Mouse (Mus musculus) yolk sac, embryonic 10.5 days (tissue): Measurements from ENCODE around the gene Elp4.

ENCODE experiments used
- DNase-seq: peaks from one replicate; pipeline ENCODE4 v3.0.0-alpha.2; 2017; ENCODE audit warnings: low spot score

The Elp4 gene

DNA sequence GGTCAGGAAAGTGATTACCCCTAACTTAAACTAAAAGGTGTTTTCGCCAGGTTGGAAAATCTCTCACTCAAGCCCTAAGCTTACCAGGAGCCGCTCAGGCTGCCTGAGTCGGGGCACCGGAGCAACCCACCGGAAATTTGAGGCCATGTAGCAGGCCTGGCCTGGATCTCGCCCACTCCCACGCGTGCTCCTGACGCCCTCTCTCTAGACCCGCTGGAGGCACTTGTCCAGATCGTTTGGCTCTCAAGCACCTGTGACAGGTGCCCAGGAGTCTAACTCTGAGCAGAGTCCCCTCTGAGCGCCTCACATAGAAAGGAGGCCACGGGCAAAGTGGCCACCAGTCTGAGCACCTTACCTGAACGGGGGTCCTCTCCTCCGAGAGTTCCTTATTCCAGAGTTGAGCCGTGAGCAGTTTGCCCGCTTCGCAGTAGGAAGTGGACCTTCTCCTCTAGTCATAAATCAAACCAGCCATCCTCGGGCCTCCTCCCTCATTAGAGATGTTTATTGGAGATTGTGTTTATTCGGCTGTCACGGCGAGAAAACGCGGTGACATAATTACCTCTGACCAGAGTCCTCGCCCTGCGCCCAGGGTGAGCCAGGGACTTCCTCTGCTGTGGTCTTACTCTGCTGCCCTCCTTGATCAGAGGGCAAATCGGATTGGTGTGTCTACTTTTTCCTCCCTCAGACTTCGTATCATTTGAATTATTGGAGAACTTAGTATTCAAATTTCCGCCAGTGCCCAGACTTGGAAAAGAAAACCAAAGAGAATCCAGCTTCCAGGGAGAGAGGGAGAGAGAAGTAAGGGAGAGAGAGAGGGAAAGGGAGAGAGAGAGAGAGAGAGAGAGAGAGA, 234.3 kb downstream of the Elp4 start:
- DNase-seq, result peak; percentile 2

DNA sequence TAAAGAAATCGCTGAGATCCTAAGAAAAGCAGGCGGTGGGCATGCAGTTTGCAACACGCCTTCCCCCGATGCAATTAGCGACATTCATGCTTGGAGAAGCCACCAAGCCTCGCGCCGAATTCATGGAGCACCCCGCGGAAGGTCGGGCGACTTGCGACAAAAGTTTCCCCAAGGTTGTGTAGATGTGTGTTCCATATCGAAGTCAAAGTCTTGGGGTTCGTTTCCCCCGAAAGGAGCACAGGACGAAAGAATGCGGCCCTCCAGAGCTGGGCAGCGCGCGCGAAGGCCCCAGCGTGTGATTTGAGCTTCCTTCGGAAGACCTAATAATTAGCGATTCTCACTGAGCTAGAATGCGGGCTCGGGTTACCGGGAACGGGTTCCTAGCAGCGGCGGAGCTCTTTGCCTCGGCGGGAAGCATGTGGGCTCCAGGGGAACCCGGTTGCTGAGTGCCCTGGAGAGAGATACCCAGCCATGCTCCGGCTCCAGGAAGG, 234.9 kb downstream of the Elp4 start:
- DNase-seq, result peak; percentile 2

DNA sequence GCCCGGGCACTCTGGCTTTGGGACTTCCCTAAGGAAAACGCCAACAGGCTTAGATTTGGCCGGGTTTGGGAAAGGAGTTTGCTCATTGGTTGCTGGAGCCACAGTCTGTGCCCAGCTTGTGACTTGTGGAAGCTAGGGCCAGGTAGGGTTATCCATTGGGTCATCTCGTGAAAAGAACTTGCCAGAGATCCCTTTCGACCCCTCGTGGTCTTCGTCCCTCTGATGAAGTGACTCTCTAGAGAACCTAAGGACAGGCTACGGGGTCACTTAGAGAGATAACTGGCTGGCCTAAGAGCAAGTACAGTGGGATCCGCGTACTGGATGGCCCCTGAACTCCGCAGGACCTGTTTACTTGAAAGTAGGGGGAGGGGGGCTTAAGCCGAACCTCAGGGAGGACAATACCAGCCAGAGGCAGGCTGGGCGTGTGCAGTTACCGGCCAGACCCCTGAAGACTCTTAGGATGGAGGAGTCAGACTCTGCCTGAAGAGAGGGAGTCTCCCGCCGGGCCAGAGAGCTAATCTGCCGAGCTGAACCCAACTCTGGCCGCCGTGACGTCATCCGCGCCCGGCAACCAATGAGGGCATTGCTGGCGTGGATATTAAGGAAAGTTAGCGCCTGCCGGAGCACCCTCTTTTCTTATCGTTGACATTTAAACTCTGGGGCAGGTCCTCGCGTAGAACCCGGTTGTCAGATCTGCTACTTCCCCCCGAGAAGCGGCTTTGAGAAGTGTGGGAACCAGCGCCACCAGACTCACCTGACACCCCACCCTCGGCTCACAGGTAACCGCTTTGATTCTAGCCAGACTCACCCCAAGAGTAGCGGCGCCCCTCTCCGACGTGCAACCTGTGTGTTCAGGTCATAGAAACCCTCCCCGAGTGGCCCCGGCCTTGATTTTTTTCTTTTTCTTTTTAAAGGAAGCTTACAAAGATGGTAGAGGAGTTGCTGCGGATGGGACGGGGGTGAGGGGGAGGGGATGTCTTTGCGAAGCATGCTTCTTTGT, 235.8 kb downstream of the Elp4 start, which contains the start of gene Pax6:
Gene Pax6 (plus strand): TSS at position 630 of the 1,000 bp plus-strand sequence.
- DNase-seq, result peak; percentile 1

DNA sequence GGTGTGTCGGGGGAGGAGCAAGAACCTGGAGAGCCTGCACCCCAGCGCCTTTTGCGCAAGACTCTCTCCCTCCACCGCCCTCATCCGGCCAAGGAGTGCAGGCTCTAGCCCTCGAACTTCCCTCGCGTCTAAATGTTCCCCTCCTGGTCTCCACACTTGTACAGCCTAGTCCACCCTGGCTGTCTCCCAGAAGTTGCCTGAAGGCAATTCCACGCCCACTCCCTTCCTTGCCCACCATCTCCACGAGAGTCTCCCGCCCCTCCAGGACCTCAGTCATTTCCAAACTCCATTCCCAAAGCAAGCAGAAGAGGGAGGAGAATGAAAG, 236.8 kb downstream of the Elp4 start:
- DNase-seq, result peak; percentile 13

DNA sequence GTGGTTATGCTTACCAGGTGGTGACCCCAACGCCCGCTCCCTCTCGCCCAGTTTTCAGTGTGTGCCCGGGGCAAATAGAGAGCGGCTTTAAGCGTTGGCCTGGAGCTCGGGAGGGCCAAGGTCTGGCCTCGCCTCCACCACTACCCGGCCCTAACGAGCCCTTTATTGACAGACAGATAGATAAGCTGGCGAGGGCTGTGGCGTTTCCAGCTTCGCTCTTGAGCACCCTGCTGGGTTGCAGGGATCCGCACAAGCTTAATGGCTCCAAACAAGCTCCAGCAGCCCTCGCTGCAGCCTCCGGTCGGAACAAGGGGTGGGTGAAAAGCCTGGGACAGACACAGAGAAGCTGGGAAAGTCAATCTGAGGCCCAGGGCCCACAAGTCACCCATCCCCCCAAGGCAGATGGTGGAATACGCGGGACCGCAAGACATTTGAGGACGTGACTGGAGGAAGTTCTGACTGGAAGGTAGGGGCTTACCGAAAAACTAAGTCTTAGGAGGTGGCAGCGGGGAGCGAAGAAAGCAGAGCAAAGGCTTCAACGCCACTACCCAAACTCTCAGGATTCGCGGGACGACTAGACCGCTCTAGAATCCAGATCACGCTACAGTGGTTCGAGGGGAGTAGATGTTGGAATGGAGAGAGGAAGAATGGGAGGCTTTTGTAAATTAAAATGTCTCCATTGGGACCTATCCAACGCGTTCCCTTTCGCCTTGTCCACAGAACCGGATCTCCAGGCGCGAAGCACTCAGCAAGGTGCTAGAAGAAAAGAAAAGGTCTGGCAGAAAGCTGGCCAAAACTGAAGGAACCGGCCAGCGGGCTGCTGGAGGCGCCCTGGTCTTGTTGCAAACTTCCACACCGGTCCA, 237.4 kb downstream of the Elp4 start:
- DNase-seq, result peak; percentile 5

DNA sequence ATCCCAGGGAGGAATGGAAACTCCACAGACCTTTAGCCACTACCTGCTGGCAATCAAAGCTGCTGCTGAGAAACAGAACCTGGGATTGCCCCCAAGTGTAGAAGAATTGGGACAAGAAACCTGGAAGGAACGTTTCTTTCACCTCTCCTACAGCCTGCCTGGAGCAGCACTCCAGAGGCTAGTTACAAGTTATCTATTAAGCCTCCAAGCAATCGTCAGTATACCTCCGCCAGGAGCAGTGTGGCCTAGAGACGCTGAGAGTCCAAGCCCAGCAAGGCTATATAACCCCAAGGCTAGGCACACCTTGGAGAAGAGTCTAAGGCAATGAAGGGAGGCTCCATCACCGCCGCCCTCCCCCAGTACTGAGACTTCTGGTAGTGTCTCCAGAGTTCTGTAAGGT, 238.0 kb downstream of the Elp4 start:
- peak; percentile 2 for DNase-seq

DNA sequence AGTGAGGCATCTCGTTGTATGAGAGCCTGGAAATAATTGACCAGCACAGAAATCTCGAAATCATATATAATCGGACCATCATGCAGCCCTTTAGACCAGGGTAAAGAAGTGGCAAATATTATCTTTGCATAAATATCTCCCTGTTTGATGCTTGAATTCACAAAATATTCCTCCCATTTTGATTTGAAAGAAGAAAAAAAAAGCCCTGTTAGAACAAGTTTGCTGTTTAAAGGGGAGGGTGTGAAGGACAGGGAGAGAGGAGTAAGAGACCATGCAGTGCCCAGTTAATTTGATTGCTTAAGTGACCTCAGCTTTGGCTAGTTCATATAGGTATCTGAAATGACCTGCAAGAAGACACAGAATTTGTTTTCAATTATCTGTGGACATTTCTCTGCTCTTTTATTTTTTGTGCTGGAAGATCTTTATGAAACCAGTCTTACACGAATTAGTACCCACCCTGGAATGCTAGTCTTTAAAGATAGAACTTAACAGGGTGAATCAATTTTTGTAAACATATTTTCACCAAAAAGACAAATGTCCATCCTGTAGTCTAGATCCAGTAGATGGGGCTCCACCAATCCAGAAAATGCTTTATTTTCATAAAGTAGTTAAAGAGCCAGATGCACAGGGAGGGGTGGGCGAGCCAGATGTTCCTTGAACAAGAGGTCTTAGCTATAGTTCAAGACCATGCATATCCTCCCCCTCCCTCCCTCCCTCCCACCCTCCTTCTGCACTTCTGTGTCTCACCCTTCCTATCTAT, 238.7 kb downstream of the Elp4 start:
- DNase-seq, result no peak

DNA sequence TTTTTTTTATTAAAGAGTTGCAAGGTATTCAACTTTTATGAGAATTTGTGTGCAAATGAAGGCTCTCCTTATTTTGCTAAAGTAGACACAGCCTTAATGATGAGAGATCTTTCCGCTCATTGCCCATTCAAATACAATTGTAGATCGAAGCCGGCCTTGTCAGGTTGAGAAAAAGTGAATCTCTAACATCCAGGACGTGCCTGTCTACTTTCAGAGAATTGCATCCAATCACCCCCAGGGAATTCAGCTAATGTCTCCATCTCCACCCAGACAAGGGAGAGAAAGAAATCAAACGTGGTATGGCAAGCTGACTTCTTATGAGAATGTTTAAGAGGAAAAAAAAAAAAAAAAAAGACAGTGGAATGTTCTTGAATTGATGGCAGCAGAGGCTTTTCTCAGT, 239.4 kb downstream of the Elp4 start:
- DNase-seq, result no peak

DNA sequence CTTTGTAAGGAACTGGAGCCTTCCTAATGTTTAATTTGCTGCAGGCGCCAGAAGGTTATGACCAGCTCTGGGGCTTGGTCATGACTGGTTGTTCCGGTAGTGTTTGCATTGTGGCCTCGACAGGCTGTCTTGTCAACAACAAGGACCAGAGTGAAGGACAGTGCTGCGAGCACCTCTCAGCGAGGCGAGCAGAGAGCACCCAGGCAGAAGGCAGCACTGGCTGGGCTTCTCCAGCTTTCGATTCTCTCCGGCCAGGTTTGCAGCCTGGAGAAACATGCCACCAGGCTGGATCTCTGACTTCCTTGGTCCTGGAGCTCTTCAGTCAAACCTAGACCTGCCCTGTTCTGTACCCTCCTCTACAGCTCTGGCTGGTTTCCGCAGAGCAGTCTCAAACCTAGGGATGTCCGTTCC, 241.3 kb downstream of the Elp4 start:
- DNase-seq, result no peak

DNA sequence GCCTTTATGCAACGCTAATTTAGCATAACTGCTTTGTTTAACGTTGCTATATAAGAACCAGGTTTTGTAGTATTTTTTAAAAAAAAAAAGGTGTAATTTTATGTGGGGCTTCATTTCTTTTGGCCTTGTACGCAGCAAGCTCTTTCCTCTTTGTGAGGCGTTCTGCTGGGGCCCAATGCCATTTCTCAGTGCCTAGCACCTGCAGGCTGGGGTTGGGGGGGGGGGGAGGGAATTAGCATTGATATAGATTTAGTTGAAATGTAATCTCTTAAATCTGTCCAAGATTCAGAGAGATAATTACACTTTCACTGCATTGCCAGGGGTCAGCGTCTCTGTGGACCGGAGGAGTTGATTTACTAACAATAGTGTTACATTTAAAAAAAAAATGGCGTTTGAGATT, 241.8 kb downstream of the Elp4 start:
- no peak for DNase-seq

DNA sequence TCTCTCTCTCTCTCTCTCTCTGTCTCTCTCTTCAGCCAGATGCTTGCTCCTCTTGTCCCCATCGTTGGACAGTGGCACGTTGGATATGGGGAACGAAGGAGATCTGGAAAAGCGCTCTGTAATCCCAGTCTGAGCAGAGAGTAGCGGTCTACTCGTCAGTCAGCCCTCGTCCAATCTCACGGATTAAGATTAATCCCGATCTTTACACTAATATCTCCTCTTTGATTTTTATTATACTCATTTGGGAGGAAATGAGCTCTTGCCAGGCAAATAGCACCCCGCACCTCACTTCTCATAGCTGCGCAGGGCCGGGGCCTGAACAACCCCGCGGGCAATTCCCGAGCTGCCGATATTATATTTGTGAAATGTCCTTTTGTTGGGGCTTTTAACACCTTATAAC, 242.2 kb downstream of the Elp4 start:
- DNase-seq, result no peak

DNA sequence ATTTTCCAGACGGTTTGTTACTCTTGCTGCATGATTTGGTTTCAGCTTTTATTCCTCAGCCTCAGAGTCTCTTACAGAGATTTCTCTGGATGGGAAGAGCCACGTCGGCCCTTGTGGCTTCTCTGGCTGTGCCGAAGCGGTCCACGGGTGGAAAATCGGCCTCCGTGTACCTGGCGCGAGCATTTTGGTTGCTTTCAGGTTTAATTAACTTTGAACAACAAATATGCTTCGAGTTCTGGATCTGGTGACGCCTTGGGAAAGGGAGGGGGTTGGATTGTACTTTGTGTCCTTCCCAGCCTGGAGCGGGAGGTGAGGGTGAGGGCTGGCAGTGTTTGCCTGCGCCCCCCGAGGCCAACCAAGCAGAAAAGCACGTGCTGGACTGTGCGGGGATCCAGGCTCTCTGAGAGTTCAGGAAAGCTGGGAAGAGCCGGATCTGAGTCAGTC, 242.7 kb downstream of the Elp4 start:
- no peak for DNase-seq

DNA sequence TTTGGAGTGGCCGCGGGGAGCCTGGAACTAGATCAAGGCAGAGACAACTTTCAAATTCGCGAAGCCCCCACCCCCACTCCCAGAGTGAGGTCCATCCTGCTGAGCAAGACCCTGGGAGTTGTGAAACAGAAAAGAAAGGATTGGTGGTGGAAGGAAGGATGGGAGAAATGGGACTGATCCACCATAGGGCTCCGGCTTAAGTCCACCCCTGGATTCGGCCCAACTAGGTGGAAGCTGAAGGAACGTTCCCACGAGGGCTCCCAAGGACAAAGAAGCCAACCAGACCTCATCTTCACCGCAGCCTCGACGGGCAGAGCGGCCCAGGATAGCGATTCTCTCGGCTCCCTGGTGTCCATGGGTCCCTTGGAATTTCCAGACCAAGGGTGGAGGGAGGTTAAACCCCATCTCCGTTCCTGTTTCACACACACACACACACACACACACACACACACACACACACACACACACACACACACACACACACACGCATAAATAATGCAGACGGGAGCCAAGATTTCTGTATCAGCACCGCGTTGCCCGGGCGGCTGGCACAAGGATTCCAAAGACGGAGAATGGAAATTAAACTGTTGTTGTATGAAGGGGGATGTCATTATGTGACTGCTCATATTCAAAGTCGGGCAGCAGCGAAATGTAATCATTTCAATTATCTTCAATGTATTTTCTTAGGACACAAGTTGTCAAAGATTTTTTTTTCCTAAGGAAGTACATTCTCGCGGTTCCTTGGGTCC, 243.3 kb downstream of the Elp4 start:
- DNase-seq, result no peak

DNA sequence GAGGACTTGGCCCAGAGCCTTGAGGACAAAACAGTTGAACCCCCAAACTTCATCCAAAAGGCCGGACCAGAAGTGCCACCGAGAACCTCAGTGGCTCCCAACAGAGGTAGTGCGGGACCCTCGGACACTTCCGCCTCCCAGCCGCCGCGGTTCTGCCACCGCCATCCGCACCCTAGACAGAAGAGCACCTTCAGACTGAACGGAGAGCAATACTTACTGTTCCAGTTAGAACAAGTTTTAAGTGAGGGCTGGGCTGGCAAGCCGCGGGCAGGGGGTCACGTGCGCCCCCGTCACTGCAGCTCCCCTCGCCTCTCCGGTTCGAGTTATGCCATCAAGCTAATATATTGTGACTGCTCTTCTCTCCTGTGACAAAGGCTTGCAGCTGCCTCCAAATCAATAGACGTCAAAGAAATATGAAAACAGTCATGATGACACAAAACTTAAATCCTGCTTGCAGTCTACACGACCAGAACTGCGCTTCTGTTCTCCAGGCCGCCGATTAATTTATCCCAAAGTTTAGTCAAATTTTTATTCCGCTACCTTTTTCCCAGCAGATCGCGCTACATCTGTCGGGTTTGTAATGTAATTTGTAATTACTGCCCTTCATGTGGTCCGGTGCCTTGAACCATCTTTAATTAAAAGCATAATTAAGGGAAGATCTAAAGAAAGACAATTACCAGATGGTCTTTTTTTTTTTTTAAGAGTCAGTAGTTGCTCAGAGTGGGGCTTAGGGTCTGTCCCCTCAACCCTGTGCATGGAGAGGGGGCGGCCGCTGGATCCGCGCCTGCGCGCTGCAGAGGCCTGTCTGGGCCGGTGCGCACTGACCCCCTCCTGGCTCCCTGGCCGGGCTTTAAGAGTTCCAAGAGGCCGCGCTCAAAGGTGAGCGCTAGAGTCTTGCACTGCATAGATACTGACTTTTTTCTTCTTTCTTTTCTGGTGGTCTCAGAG, 244.2 kb downstream of the Elp4 start:
- DNase-seq, result no peak

DNA sequence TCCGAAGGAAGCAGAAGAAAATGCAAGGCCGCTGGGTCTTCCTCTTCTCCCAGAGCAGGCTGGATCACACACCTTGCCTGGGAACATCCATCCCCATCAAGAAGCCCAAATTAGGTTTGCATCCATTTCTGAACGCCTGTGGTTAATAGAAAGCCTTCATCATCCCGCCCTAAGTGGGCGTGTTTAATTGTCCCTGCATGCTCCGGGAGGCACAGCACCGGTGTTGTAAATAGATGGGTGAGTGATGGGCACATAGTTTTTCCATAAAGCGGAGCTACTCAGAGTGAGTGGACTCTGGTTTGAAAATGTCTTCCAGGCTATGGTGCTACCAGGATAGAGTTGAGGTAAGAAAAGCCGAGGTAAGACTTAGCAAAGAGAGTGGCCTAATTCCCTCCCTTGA, 245.0 kb downstream of the Elp4 start:
- DNase-seq, result no peak

DNA sequence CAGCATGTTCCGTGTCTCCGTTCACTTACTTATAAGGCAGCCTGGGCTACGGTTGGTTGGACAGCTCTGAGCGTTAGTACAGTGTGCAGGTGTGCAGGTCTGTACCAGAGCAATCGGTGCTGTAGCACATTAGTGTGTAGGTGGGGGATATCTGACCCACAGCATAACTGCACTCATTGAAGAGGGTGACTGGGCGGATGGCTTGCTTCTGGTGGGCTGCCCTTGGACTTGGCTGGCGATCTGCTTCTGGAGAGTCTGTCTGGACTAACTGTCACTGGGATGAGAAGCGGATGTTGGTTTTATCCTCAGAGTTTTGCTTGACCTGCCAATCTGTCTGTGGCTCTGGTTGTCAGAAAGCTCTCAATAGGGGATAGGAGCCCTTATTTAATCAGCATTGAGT, 247.9 kb downstream of the Elp4 start:
- no peak for DNase-seq
